Mouse (Mus musculus): ENCODE data around the gene Kcnj1.

Gene Kcnj1

GRCm38 (mm10) chr9:32372202-32372601, at the start of gene Kcnj1:
Kcnj1 (plus strand) TSS chr9:32372493.
- no peak for DNase-seq

- DNase-seq: no peak
Observed at GRCm38 (mm10) chr9:32323610-32324009, 48.7 kb upstream of the Kcnj1 start.

GRCm38 (mm10) chr9:32328777-32329176, 43.5 kb upstream of the Kcnj1 start:
- no peak for DNase-seq

GRCm38 (mm10) chr9:32331162-32331561, 41.1 kb upstream of the Kcnj1 start:
- no peak for DNase-seq

- no peak for DNase-seq
Observed at GRCm38 (mm10) chr9:32335389-32336150, 36.7 kb upstream of the Kcnj1 start.

- no peak for DNase-seq
Observed at GRCm38 (mm10) chr9:32340831-32341230, 31.5 kb upstream of the Kcnj1 start.

- DNase-seq: no peak
Observed at GRCm38 (mm10) chr9:32342929-32343328, 29.4 kb upstream of the Kcnj1 start.

- DNase-seq: no peak
Observed at GRCm38 (mm10) chr9:32344051-32344450, 28.2 kb upstream of the Kcnj1 start, which contains the start of gene Kcnj5. Kcnj5 (minus strand) TSS chr9:32344350.

- DNase-seq: no peak
Observed at GRCm38 (mm10) chr9:32344489-32344888, 27.8 kb upstream of the Kcnj1 start.

- no peak for DNase-seq
Observed at GRCm38 (mm10) chr9:32348096-32348495, 24.2 kb upstream of the Kcnj1 start.

GRCm38 (mm10) chr9:32349344-32349743, 22.9 kb upstream of the Kcnj1 start:
- DNase-seq: no peak

GRCm38 (mm10) chr9:32350332-32350731, 22.0 kb upstream of the Kcnj1 start:
- peak; percentile 39 to 57 for DNase-seq

- DNase-seq: no peak
Observed at GRCm38 (mm10) chr9:32360770-32361169, 11.5 kb upstream of the Kcnj1 start.

GRCm38 (mm10) chr9:32368812-32369211, 3.5 kb upstream of the Kcnj1 start:
- no peak for DNase-seq

GRCm38 (mm10) chr9:32369388-32369787, 2.9 kb upstream of the Kcnj1 start:
- DNase-seq: no peak

GRCm38 (mm10) chr9:32373656-32374055, 1.4 kb downstream of the Kcnj1 start:
- no peak for DNase-seq

- DNase-seq: no peak
Observed at GRCm38 (mm10) chr9:32376031-32376430, 3.7 kb downstream of the Kcnj1 start.

GRCm38 (mm10) chr9:32376863-32377590, 4.7 kb downstream of the Kcnj1 start:
- DNase-seq: no peak

- DNase-seq: no peak
Observed at GRCm38 (mm10) chr9:32384906-32385305, 12.6 kb downstream of the Kcnj1 start.

- peak; percentile 16 to 26 for DNase-seq
Observed at GRCm38 (mm10) chr9:32388120-32388519, 15.8 kb downstream of the Kcnj1 start.

- DNase-seq: no peak
Observed at GRCm38 (mm10) chr9:32391092-32391491, 18.8 kb downstream of the Kcnj1 start.

GRCm38 (mm10) chr9:32391701-32392100, 19.4 kb downstream of the Kcnj1 start:
- DNase-seq: no peak

GRCm38 (mm10) chr9:32392716-32393115, 20.4 kb downstream of the Kcnj1 start:
- DNase-seq: no peak

- no peak for DNase-seq
Observed at GRCm38 (mm10) chr9:32394761-32395161, 22.5 kb downstream of the Kcnj1 start.
